Mouse (Mus musculus): ENCODE data around the gene Lgalsl. TPM values are rescaled to one million over a fixed set of nuclear protein-coding genes. Genes with fewer than 3 reads are reported as not detected.

The Lgalsl gene
- polyA plus RNA-seq, 1 experiment from 2014 or later = 20.4 TPM

- H3K27ac ChIP-seq (ENCODE audit: low read depth, low read length) = no peak overlapping the region
- H3K4me3 ChIP-seq (ENCODE audit: low read depth, low read length) = no peak overlapping the region
- no peaks in the 10 kb centered on the region for H3K27me3 ChIP-seq (replicated peaks; ENCODE audit: control insufficient read depth, insufficient read depth, low read length)
- no peaks in the 10 kb centered on the region for H3K9me3 ChIP-seq (ENCODE audit: control insufficient read depth, low read length)
- H3K4me1 ChIP-seq (replicated peaks; ENCODE audit: control insufficient read depth, insufficient read depth, low read length) = peaks cover 4% of the 10 kb centered on the region; the same call in 1 of the 2 replicates
- no peak for DNase-seq (ENCODE audit: low spot score)
- H3K4me2 ChIP-seq = no peak overlapping the region
- no peaks in the 10 kb centered on the region for H3K36me3 ChIP-seq (ENCODE audit: control insufficient read depth, insufficient read depth, low read length)
- no peak overlapping the region for H3K9ac ChIP-seq (ENCODE audit: low read depth, low read length)
- ATAC-seq (replicated peaks; ENCODE audit: low FRiP score) = no peak
- WGBS = 68% methylated on average over 6 of the region's 6 CpGs
These were observed 33.8 kb upstream of the Lgalsl start for GRCm38 (mm10) chr11:20864647-20865046.

GRCm38 (mm10) chr11:20862101-20862500 is 31.2 kb upstream of the Lgalsl start:
- Histone ChIP-seq H3K4me1 (replicated peaks; ENCODE audit: control insufficient read depth, insufficient read depth, low read length) (no peaks in the 10 kb centered on the region), H3K27ac (ENCODE audit: low read depth, low read length) (no peak overlapping the region), H3K9ac (ENCODE audit: low read depth, low read length) (no peak overlapping the region), H3K4me3 (ENCODE audit: low read depth, low read length) (no peak overlapping the region), H3K4me2 (no peak overlapping the region), H3K27me3 (replicated peaks; ENCODE audit: control insufficient read depth, insufficient read depth, low read length) (no peaks in the 10 kb centered on the region; the same call in 1 of the 2 replicates), H3K9me3 (ENCODE audit: control insufficient read depth, low read length) (no peaks in the 10 kb centered on the region), H3K36me3 (ENCODE audit: control insufficient read depth, insufficient read depth, low read length) (no peaks in the 10 kb centered on the region)
- DNase-seq (ENCODE audit: low spot score) = no peak
- WGBS = 81% methylated on average over 5 of the region's 5 CpGs
- no peak for ATAC-seq (replicated peaks; ENCODE audit: low FRiP score)

- Histone ChIP-seq H3K4me1 (replicated peaks; ENCODE audit: control insufficient read depth, insufficient read depth, low read length) (no peaks in the 10 kb centered on the region), H3K36me3 (ENCODE audit: control insufficient read depth, insufficient read depth, low read length) (no peaks in the 10 kb centered on the region), H3K27me3 (replicated peaks; ENCODE audit: control insufficient read depth, insufficient read depth, low read length) (no peaks in the 10 kb centered on the region; the same call in 1 of the 2 replicates), H3K9me3 (ENCODE audit: control insufficient read depth, low read length) (no peaks in the 10 kb centered on the region), H3K4me3 (ENCODE audit: low read depth, low read length) (no peak overlapping the region), H3K27ac (ENCODE audit: low read depth, low read length) (no peak overlapping the region), H3K9ac (ENCODE audit: low read depth, low read length) (no peak overlapping the region), H3K4me2 (no peak overlapping the region)
- ATAC-seq (replicated peaks; ENCODE audit: low FRiP score) (no peak), DNase-seq (ENCODE audit: low spot score) (no peak)
- 85% methylated on average over 3 of the region's 3 CpGs for WGBS
These were observed 29.5 kb upstream of the Lgalsl start for GRCm38 (mm10) chr11:20860351-20860750.

- Histone ChIP-seq H3K4me2 (no peak overlapping the region), H3K9ac (ENCODE audit: low read depth, low read length) (no peak overlapping the region), H3K4me1 (replicated peaks; ENCODE audit: control insufficient read depth, insufficient read depth, low read length) (no peaks in the 10 kb centered on the region), H3K27ac (ENCODE audit: low read depth, low read length) (no peak overlapping the region), H3K4me3 (ENCODE audit: low read depth, low read length) (no peak overlapping the region), H3K9me3 (ENCODE audit: control insufficient read depth, low read length) (no peaks in the 10 kb centered on the region), H3K27me3 (replicated peaks; ENCODE audit: control insufficient read depth, insufficient read depth, low read length) (no peaks in the 10 kb centered on the region; the same call in 1 of the 2 replicates), H3K36me3 (ENCODE audit: control insufficient read depth, insufficient read depth, low read length) (no peaks in the 10 kb centered on the region)
- WGBS = 50% methylated on average over 6 of the region's 6 CpGs
- DNase-seq (ENCODE audit: low spot score) (no peak), ATAC-seq (replicated peaks; ENCODE audit: low FRiP score) (no peak)
These were observed 29.0 kb upstream of the Lgalsl start for GRCm38 (mm10) chr11:20859858-20860257.

- H3K36me3 ChIP-seq (ENCODE audit: control insufficient read depth, insufficient read depth, low read length) = no peaks in the 10 kb centered on the region
- H3K4me3 ChIP-seq (ENCODE audit: low read depth, low read length) = no peak overlapping the region
- H3K9ac ChIP-seq (ENCODE audit: low read depth, low read length) = no peak overlapping the region
- no peaks in the 10 kb centered on the region for H3K9me3 ChIP-seq (ENCODE audit: control insufficient read depth, low read length)
- DNase-seq (ENCODE audit: low spot score) (no peak), ATAC-seq (replicated peaks; ENCODE audit: low FRiP score) (no peak)
- WGBS = 34% methylated on average over 9 of the region's 9 CpGs
- H3K4me2 ChIP-seq = no peak overlapping the region
- H3K4me1 ChIP-seq (replicated peaks; ENCODE audit: control insufficient read depth, insufficient read depth, low read length) = no peaks in the 10 kb centered on the region
- H3K27ac ChIP-seq (ENCODE audit: low read depth, low read length) = no peak overlapping the region
- H3K27me3 ChIP-seq (replicated peaks; ENCODE audit: control insufficient read depth, insufficient read depth, low read length) = no peaks in the 10 kb centered on the region; the same call in 1 of the 2 replicates
These were observed 28.2 kb upstream of the Lgalsl start for GRCm38 (mm10) chr11:20858921-20859668.

GRCm38 (mm10) chr11:20857921-20858320 is 27.1 kb upstream of the Lgalsl start:
- Histone ChIP-seq H3K9me3 (ENCODE audit: control insufficient read depth, low read length) (no peaks in the 10 kb centered on the region), H3K4me1 (replicated peaks; ENCODE audit: control insufficient read depth, insufficient read depth, low read length) (no peaks in the 10 kb centered on the region), H3K36me3 (ENCODE audit: control insufficient read depth, insufficient read depth, low read length) (no peaks in the 10 kb centered on the region), H3K9ac (ENCODE audit: low read depth, low read length) (no peak overlapping the region), H3K27ac (ENCODE audit: low read depth, low read length) (no peak overlapping the region), H3K27me3 (replicated peaks; ENCODE audit: control insufficient read depth, insufficient read depth, low read length) (no peaks in the 10 kb centered on the region; the same call in 1 of the 2 replicates), H3K4me2 (no peak overlapping the region), H3K4me3 (ENCODE audit: low read depth, low read length) (no peak overlapping the region)
- ATAC-seq (replicated peaks; ENCODE audit: low FRiP score) = no peak
- no peak for DNase-seq (ENCODE audit: low spot score)
- WGBS = 78% methylated on average over 4 of the region's 4 CpGs

GRCm38 (mm10) chr11:20854032-20854741 is 23.3 kb upstream of the Lgalsl start:
- Histone ChIP-seq H3K36me3 (ENCODE audit: control insufficient read depth, insufficient read depth, low read length) (no peaks in the 10 kb centered on the region), H3K4me3 (ENCODE audit: low read depth, low read length) (no peak overlapping the region), H3K27ac (ENCODE audit: low read depth, low read length) (no peak overlapping the region), H3K9me3 (ENCODE audit: control insufficient read depth, low read length) (no peaks in the 10 kb centered on the region), H3K9ac (ENCODE audit: low read depth, low read length) (no peak overlapping the region), H3K27me3 (replicated peaks; ENCODE audit: control insufficient read depth, insufficient read depth, low read length) (no peaks in the 10 kb centered on the region; the same call in 1 of the 2 replicates), H3K4me2 (no peak overlapping the region), H3K4me1 (replicated peaks; ENCODE audit: control insufficient read depth, insufficient read depth, low read length) (no peaks in the 10 kb centered on the region)
- DNase-seq (ENCODE audit: low spot score) (no peak), ATAC-seq (replicated peaks; ENCODE audit: low FRiP score) (no peak)
- WGBS = 78% methylated on average over 4 of the region's 4 CpGs

- H3K27me3 ChIP-seq (replicated peaks; ENCODE audit: control insufficient read depth, insufficient read depth, low read length) = no peaks in the 10 kb centered on the region
- H3K4me2 ChIP-seq = no peak overlapping the region
- H3K9ac ChIP-seq (ENCODE audit: low read depth, low read length) = no peak overlapping the region
- H3K27ac ChIP-seq (ENCODE audit: low read depth, low read length) = no peak overlapping the region
- H3K4me1 ChIP-seq (replicated peaks; ENCODE audit: control insufficient read depth, insufficient read depth, low read length) = no peaks in the 10 kb centered on the region
- no peaks in the 10 kb centered on the region for H3K36me3 ChIP-seq (ENCODE audit: control insufficient read depth, insufficient read depth, low read length)
- no peak for ATAC-seq (replicated peaks; ENCODE audit: low FRiP score)
- no peak for DNase-seq (ENCODE audit: low spot score)
- WGBS = 79% methylated on average over 1 of the region's 1 CpGs
- no peaks in the 10 kb centered on the region for H3K9me3 ChIP-seq (ENCODE audit: control insufficient read depth, low read length)
- H3K4me3 ChIP-seq (ENCODE audit: low read depth, low read length) = no peak overlapping the region
These were observed 19.3 kb upstream of the Lgalsl start for GRCm38 (mm10) chr11:20850196-20850595.
